Mouse (Mus musculus) embryonic fibroblast, embryonic 13.5 days (primary cell): ENCODE measurements around the gene B430305J03Rik. TPM values are rescaled to one million over a fixed set of nuclear protein-coding genes. Genes with fewer than 3 reads are reported as not detected.

ENCODE experiments used
- H3K27ac ChIP-seq: 2 replicates; pipeline ENCODE4 v1.5.1; 2012; ENCODE audit warnings: low read length, control low read depth, inconsistent platforms; ENCODE audit not compliant: insufficient read depth
- H3K4me1 ChIP-seq: 2 replicates; pipeline ENCODE4 v1.6.1; 2011; ENCODE audit warnings: low read length; ENCODE audit not compliant: control insufficient read depth, insufficient read depth
- H3K4me3 ChIP-seq: 2 replicates; pipeline ENCODE4 v1.5.1; 2011; ENCODE audit warnings: mild to moderate bottlenecking, control low read depth, low read length; ENCODE audit not compliant: insufficient read depth
- CTCF ChIP-seq: IDR thresholded peaks from 2 replicates; pipeline ENCODE4 v1.5.1; 2011; ENCODE audit warnings: mild to moderate bottlenecking, control low read depth, low read length, moderate library complexity, borderline replicate concordance; ENCODE audit not compliant: insufficient read depth
- POLR2A ChIP-seq: IDR thresholded peaks from 2 replicates; pipeline ENCODE4 v1.6.1; 2011; ENCODE audit warnings: low read depth, mild to moderate bottlenecking, control low read depth, low read length, moderate library complexity
- polyA plus RNA-seq: library from polyadenylated mRNA; stranded (reverse); fragments of >200 nt; gene quantifications from 2 replicates; pipeline ENCODE4 v1.2.4, GENCODE M21; 2011; ENCODE audit warnings: low read depth; ENCODE audit not compliant: missing spikeins, insufficient read length

B430305J03Rik gene
- polyA plus RNA-seq: 0.40 and 0.74 TPM in 2 replicates

DNA sequence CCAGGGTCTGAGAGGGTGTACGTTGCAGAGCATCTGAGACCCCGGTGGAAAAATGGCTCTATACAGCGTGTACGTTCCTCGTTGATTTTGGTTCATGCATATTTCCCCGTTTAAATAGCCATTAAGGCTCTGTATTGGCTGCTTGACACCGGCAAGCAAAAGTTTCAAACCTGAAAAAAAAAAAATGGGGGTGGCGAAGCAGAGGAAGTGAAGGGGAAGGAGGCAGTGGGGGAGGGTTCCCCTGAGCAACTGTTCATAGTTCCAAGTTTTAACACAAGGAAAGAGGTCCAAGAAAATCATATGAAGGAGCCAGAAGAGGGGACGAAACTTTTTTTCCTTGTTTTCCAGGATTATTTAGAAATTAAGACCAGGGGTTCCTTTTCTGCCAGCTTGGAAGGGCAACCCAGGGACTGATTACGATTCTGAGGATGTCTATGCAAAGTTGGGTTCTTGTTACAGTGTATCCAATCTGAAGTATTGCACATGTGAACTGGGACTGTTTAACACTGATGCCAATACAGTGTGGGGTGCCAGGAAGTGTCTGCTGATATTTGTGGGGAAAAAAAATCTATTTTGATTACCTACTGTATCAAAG lies at the start of gene B430305J03Rik:
Gene B430305J03Rik, minus strand, starts transcription at position 173 of the 595 bp plus-strand sequence.
- H3K4me1 ChIP-seq: no peaks in the 10 kb centered on the region; the same call in 1 of the 2 replicates
- TF ChIP-seq CTCF (no peak), POLR2A (no peak)
- peak within 1 kb of the TSS; percentile 75 for H3K4me3 ChIP-seq
- H3K27ac ChIP-seq: peak within 1 kb of the TSS; percentile 70

DNA sequence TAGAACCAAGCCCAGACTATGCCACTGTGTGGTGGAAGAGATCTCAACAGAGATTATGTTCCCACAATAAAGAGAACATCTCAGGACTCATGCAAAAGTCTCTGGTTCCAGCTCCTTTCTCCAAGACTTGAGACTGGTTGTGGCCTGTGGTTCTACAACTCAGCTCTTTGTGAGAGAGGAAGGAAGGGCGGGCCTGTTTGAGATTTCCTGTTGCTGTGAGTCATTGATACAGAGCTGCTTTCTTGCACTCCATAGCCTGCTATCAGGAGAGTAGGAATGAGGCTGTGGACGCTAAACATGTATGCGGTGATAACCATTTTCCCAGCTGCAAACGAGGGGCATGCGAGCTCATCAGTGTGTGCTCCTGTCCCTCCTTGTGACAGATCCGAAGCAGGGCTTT lies 43.9 kb upstream of the B430305J03Rik start:
- Histone ChIP-seq H3K4me1 (peaks cover 6% of the 10 kb centered on the region; the same call in 1 of the 2 replicates), H3K27ac (peak overlapping the region; percentile 41; the same call in 1 of the 2 replicates), H3K4me3 (no peak overlapping the region)
- TF ChIP-seq CTCF (no peak), POLR2A (no peak)

- H3K4me3 ChIP-seq: no peak overlapping the region
- TF ChIP-seq POLR2A (no peak), CTCF (no peak)
- H3K4me1 ChIP-seq: peaks cover 6% of the 10 kb centered on the region; the same call in 1 of the 2 replicates
- H3K27ac ChIP-seq: no peak overlapping the region
Measured at GRCm38 (mm10) chr3:61406921-61407320, 41.2 kb upstream of the B430305J03Rik start.

DNA sequence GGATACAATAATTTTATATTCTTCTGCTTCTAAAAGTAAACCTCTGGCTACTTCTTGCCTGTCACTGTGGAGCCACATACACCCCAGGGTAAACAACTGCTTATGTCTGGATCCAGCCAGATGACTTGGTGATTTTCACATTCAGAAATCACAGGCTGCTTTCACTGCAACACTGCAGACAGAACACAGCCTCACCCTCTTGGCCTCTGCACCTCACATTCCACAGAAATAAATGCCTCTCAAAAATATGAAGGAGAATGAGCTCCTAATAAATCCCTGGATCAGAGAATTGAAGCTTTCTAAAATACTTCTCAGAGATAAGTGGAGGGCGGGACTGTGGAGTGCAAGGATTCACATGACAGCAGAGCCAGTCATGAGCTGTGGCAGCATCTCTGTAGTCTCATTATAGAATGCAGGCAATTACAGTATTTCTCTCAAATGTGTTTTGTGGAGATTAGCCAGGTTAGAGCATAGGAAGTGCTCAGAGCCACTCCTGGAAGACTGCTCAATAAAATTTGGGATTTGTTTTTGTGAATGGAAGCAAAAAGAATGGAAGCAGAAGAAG lies 35.2 kb upstream of the B430305J03Rik start:
- Histone ChIP-seq H3K4me3 (no peak overlapping the region), H3K27ac (no peak overlapping the region), H3K4me1 (peaks cover 13% of the 10 kb centered on the region)
- TF ChIP-seq POLR2A (no peak), CTCF (no peak)

- Histone ChIP-seq H3K4me3 (no peak overlapping the region), H3K27ac (peak overlapping the region; percentile 26; the same call in 1 of the 2 replicates), H3K4me1 (peaks cover 30% of the 10 kb centered on the region)
- no peak for TF ChIP-seq CTCF
- no peak for TF ChIP-seq POLR2A
Measured at GRCm38 (mm10) chr3:61396728-61397127, 31.0 kb upstream of the B430305J03Rik start.

GRCm38 (mm10) chr3:61395382-61395781 lies 29.6 kb upstream of the B430305J03Rik start:
- Histone ChIP-seq H3K4me3 (no peak overlapping the region), H3K27ac (no peak overlapping the region), H3K4me1 (peaks cover 26% of the 10 kb centered on the region)
- no peak for TF ChIP-seq POLR2A
- no peak for TF ChIP-seq CTCF

- H3K4me3 ChIP-seq: no peak overlapping the region
- no peak overlapping the region for H3K27ac ChIP-seq
- H3K4me1 ChIP-seq: peaks cover 23% of the 10 kb centered on the region
- TF ChIP-seq POLR2A: no peak
- TF ChIP-seq CTCF: no peak
Measured at GRCm38 (mm10) chr3:61393520-61393919, 27.8 kb upstream of the B430305J03Rik start.

DNA sequence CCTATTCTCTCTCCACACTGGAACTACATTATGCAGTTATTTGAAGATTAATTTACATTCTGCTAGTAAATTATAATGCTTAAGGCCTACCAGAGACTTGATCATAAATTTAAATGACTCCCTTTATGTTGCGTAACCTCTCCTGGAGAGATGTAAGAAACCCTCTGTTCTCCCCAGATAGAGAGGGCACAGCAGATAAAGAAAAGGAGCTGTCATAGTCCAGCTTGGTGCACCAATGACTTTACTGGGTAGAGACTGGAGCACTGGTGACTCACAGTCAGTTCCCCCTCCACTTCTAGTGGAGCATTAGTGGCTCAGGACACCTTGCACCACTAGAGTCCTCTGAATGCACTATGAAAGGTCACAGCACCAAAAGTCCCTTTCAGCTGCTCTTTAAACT lies 27.1 kb upstream of the B430305J03Rik start:
- H3K27ac ChIP-seq: no peak overlapping the region

DNA sequence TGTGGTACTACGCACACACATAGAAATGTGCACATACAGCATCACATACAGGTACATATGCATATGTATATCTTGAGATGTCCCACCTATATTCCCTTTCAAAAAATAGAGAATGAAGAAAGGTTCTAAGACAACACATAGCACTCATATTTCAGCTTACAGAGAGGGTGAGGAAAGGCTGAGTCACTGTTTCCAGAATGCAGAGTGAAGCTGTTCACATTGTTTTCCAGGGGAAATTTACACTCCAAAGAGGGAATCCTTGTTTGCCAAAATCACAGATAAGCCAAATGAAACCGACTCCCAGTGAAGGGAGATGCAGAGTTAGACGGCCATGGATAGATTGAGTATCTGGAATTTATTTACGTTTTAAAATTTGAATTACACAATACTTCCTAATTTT lies 25.8 kb upstream of the B430305J03Rik start:
- TF ChIP-seq POLR2A (no peak), CTCF (no peak)
- peaks cover 20% of the 10 kb centered on the region for H3K4me1 ChIP-seq
- no peak overlapping the region for H3K4me3 ChIP-seq
- H3K27ac ChIP-seq: no peak overlapping the region

More for the DNA sequence above, 27.1 kb upstream of the B430305J03Rik start:
- no peak overlapping the region for H3K4me3 ChIP-seq
- no peak for TF ChIP-seq POLR2A
- no peak for TF ChIP-seq CTCF
- peaks cover 23% of the 10 kb centered on the region for H3K4me1 ChIP-seq

DNA sequence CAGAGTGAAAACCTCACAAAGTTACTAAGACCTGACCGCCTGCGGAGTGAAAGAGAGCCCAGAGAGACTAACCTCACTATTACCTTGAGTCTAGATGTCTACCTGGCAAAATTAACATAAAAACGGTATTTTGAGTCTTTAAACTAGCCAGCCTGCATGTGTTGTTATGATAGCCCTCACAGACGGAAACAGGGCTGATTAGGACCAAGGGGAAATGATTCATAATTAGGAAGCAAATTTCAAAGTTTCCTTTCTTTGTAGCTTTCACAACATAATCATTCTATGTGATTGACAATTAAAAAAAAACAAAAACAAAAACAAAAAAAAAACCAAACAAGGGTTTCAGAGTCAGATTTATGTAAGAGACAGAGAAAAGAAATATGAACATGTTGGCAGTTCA lies 20.6 kb upstream of the B430305J03Rik start:
- Histone ChIP-seq H3K4me1 (no peaks in the 10 kb centered on the region), H3K27ac (no peak overlapping the region), H3K4me3 (no peak overlapping the region)
- TF ChIP-seq CTCF: no peak
